Mouse (Mus musculus): ENCODE data around the gene Platr17.
"Not testable (repeated sequence)": the region's sequence is repeated elsewhere in the genome, so short reads cannot be mapped to it uniquely, and the experiment has no call there.

Gene Platr17

GRCm38 (mm10) chr17:33902491-33902890 lies 2.4 kb upstream of the Platr17 start:
- DNase-seq (ENCODE audit: low spot score): no peak

DNA sequence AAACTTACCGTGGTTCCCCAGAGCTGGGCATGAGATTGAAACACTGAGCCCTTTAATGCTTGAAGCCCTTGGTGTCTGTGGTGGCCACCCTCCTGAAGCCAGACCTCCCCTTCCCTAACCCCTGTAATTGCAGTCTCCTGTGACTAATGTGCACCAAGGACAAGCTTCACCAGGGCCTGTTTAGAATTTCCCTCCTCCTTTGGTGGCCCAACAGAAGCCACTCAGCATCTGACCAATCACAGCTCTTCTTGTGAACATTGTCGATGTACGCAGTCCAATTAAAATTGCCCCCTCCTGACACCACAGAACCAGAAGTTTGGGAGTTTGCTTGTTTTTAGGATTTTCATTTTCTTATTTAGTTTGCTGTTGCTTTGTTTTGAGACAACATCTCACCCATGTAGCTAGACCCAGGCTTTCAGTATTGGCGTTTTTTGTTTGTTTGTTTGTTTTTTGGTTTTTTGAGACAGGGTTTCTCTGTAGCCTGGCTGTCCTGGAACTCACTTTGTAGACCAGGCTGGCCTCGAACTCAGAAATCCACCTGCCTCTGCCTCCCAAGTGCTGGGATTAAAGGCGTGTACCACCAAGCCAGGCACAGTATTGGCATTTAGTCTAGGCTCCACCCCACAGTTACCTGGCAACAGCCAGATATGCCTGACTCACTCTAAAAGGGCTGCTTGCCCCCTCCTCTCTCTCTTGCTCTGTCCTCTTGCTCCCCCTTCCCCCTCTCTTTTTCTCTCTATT lies 854 bp upstream of the Platr17 start:
- not testable (repeated sequence) for DNase-seq (ENCODE audit: low spot score)

GRCm38 (mm10) chr17:33908331-33909076 lies 3.6 kb downstream of the Platr17 start:
- DNase-seq (ENCODE audit: low spot score): peak; percentile 52

DNA sequence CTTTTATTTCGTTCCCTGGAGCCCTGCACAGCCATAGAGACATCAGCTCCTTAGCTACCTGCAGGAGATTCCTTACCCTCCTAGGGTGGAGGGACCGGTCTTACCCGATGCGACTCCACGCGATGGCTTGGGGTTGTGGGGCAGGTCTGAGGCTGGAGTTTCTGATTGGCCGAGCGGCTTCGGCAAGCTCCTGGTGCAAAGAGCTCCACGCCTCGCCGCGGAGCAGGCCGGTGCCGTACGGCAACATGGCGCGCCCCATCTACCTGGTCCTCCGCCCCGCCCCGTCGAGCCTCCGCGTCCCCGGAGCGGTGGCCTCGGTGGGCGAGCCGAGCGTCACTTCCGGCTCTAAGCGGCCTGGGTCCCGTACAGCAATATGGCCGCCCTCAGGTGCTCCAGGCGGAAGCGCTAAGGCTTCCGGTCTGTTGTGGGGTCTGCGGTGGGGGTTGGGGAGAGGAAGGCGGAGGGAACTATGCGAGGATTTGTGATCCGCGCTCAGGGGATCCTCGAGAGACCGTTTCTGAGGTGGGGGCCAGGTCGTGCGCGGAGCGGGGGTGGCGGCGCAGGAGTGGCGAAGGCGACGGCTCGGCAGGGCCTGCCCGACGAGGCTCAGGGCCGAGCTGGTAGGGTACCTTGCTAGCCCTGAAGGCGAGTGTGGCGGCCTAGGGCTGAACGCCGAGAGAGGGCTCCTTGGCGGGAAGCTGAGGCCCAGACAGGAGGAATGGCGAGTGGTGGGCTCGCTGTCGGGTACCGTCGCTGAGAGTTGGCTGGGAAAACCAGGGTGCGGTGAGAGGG lies 4.3 kb downstream of the Platr17 start, which contains the start of gene Daxx:
Gene Daxx (plus strand): TSS at position 338 of the 792 bp plus-strand sequence.
- peak; percentile 99 for DNase-seq (ENCODE audit: low spot score)

DNA sequence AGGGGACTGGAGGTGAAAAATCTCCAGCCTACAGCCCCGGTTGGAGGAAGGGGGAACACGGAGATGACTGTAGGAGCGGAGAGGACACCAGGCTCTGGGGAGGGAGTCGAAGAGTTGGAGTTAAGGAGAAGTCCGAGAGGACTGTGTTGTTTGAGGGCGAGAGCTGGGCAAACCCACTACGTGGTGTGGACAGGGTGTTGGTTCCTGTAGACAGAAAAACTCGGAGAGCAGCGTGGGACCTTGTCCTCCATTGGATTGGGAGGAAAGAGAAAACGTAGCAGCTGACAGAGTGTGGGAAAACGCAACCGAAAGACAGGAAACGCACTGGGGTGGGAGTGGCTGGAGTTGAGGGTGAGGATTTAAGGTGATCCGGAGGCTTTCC lies 4.9 kb downstream of the Platr17 start:
- peak; percentile 48 for DNase-seq (ENCODE audit: low spot score)

- DNase-seq (ENCODE audit: low spot score): no peak
Observed at GRCm38 (mm10) chr17:33910346-33911051, 5.6 kb downstream of the Platr17 start.

GRCm38 (mm10) chr17:33911052-33911812 lies 6.3 kb downstream of the Platr17 start:
- no peak for DNase-seq (ENCODE audit: low spot score)

- no peak for DNase-seq (ENCODE audit: low spot score)
Observed at GRCm38 (mm10) chr17:33911813-33912414, 7.0 kb downstream of the Platr17 start.

DNA sequence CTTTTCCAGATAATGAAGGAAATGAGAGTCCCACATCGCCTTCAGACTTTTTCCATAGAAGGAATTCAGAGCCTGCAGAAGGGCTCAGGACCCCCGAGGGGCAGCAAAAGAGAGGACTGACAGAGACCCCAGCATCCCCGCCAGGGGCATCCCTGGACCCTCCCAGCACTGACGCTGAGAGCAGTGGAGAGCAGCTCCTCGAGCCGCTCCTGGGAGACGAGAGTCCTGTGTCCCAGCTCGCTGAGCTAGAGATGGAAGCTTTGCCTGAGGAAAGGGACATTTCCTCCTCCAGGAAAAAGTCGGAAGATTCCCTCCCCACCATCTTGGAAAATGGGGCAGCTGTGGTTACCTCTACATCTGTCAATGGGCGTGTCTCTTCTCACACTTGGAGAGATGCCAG lies 8.3 kb downstream of the Platr17 start:
- DNase-seq (ENCODE audit: low spot score): no peak

DNA sequence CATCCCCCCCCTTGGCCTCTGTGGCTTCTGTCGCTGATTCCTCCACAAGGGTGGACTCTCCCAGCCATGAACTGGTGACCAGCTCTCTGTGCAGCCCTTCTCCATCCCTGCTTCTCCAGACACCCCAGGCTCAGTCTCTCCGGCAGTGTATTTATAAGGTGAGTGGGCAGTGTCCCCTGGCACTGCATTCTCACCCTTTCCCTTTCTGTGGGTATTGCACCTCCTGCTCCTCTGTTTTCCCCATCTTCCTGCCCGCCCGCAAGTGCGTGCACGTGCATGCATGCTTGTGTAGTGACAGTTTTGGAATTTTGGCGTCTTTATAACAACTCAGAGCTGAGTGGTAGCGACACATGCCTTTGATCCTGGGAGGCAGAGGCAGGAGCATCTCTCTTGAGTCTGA lies 9.0 kb downstream of the Platr17 start:
- no peak for DNase-seq (ENCODE audit: low spot score)

DNA sequence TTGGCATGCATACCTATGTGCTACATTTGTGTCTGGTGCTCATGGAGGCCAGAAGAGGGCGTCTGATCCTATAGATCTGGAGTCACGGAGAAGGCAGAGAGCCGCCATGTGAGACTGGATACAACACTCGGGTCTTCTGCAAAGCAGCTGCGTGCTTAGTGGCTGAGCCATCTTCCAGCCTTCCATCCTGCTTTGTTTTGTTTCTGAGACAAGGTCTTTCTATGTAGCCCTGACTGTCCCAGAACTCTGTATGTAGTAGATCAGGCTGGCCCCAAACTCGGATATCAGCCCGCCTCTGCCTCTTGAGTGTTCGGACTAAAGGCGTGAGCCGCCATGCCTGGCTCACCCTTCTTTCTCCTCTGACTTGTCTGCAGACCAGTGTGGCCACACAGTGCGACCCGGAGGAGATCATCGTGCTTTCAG lies 10.0 kb downstream of the Platr17 start:
- DNase-seq (ENCODE audit: low spot score): no peak

DNA sequence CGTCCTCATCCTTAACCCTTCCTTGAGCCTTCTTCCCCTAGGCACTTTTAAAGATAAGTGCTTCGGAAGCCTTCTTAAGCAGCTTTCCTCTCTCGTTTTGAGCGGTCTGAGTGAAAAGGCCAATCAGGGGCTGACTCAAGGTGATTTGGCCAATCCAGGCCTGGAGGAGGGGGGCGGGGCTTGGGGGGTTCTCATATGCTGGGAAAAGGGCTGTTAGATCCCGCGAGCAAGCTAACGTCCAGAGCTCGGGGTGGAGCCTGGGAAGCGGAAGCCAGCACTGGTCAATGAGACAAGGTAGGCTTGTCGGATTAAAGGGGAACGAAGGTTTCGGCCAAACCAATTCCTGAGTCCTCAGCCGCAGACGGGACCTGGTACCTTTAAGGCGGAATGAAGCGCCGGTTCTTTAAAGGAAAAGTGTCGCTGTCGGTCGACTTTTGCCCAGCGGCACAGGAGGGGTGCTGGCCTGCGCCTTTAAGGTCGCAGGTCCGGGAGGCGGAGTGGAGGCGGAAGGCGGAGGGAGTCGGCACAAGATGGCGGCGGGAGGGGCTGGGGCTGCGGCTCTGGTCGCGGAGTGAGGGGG lies 10.8 kb downstream of the Platr17 start, which contains the start of the genes Tapbp and Zbtb22:
Gene Tapbp (plus strand): TSS at position 229 of the 580 bp plus-strand sequence.
Gene Zbtb22 (plus strand): TSS at position 234 of the 580 bp plus-strand sequence.
- DNase-seq (ENCODE audit: low spot score): peak; percentile 94

GRCm38 (mm10) chr17:33916294-33916693 lies 11.4 kb downstream of the Platr17 start:
- DNase-seq (ENCODE audit: low spot score): no peak

GRCm38 (mm10) chr17:33916847-33917655 lies 12.1 kb downstream of the Platr17 start:
- no peak for DNase-seq (ENCODE audit: low spot score)

GRCm38 (mm10) chr17:33917656-33918292 lies 12.8 kb downstream of the Platr17 start:
- DNase-seq (ENCODE audit: low spot score): no peak

DNA sequence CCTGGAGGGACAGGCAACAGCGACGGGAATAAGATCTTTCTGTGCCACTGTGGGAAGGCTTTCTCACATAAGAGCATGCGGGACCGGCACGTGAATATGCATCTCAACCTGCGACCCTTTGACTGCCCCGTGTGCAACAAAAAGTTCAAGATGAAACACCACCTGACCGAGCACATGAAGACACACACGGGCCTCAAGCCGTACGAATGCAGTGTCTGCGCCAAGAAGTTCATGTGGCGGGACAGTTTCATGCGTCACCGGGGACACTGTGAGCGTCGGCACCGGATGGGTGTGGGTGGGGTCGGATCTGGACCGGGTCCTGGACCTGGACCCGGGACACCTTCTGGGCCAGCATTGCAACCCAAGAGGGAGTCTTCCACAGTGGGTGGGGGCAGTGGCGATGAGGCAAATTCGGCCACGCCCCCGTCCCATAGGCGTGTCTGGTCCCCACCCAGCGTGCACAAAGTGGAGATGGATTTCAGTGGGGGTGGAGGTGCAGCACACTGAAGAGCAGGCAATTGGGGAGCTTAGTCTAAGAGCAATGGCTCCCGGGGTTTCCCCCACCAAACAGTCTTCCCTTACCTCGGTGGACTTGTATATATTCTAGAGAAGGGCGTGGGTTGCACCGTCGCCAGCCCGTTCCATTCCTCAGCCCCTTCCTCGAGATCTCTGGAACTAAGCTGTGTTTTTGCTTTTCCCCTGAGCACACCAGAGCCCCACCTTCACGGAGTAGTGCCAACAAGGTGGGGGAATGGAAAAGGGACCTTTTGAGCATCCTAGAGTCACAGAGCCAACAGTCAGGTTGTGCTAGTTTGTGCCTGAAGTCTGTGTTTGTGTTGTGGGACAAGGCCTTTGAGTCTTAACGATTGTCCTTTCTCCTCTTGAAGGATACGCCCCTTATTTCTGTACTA lies 13.6 kb downstream of the Platr17 start:
- DNase-seq (ENCODE audit: low spot score): no peak
